Mouse (Mus musculus) T-helper 1 cell (primary cell): ENCODE results near the gene Cables2.
"Not testable (repeated sequence)": the region's sequence is repeated elsewhere in the genome, so short reads cannot be mapped to it uniquely, and the experiment has no call there.

Experiments used
- in situ Hi-C: fragments of 300-600 bp; cut with MboI, MseI; formaldehyde crosslinking; loops from one replicate; pipeline ENCODE4 v1.15.1; 2025; ENCODE audit warnings: high pct_unique_total_duplicates

Cables2 gene

GRCm38 (mm10) chr2:180279321-180279720 lies 6.0 kb upstream of the Cables2 start:
- in situ Hi-C loops, result loop anchor here (5.0 kb wide), 1 partner anchor 73 kb away; no protein-coding TSS in a partner anchor

GRCm38 (mm10) chr2:180277773-180278320 lies 4.6 kb upstream of the Cables2 start:
- in situ Hi-C loops, result loop anchor here (5.0 kb wide), 1 partner anchor 74 kb away; no protein-coding TSS in a partner anchor

- in situ Hi-C loops, result loop anchor here (5.0 kb wide), 1 partner anchor 75 kb away; no protein-coding TSS in a partner anchor
Measured at GRCm38 (mm10) chr2:180276851-180277259, 3.6 kb upstream of the Cables2 start.

GRCm38 (mm10) chr2:180276385-180276784 lies 3.1 kb upstream of the Cables2 start:
- in situ Hi-C loops, result loop anchor here (5.0 kb wide), 1 partner anchor 76 kb away; no protein-coding TSS in a partner anchor

- in situ Hi-C loops, result loop anchor here (5.0 kb wide), 1 partner anchor 76 kb away; no protein-coding TSS in a partner anchor
Measured at GRCm38 (mm10) chr2:180275836-180276235, 2.5 kb upstream of the Cables2 start.

DNA sequence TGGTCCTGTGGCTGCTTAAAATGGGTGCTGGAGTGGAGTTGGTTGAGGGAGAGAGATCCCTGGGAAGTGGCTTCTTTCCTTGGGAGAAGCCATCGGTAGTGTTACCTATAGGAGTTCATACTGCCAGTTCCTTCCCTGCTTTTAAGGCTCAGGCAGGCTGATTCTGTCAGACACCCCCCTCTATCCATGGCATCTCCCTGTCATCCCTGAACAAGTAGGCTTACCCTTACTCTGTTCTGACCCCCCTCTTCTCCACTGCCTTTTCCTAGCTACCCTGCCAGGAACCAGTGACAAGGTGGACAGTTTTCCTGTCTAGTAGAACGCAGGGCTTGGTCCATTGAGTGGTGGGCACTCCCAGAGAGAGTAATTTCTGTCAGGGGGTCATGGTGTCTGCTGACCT lies 1.2 kb upstream of the Cables2 start:
- in situ Hi-C loops, result no loop called here

DNA sequence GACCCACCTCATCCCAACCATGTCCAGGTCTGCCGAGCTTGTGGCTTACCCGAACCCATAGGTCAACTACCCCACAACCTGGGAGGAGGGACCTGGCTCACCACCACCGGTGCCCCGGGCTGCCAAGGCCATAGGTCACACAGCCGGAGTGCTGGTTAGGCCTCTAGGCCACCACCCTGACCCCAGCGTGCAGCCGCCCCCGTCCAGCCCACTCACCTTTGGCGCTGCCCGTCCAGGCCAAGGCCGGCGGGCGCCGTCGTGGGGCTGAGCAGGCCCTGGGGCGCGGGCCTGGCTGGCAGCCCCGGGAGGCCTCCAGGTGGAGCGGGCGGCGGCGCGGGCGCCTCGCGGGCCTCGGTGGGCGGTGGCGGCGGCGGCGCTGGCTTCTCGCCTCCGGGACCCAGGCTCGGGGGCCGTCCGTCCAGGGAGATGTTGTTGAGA lies 393 bp downstream of the Cables2 start:
- in situ Hi-C loops, result no loop called here

GRCm38 (mm10) chr2:180271804-180272395 lies 1.4 kb downstream of the Cables2 start:
- in situ Hi-C loops, result no loop called here

- in situ Hi-C loops, result no loop called here
Measured at GRCm38 (mm10) chr2:180270537-180271255, 2.6 kb downstream of the Cables2 start.

- in situ Hi-C loops, result loop anchor here (5.0 kb wide), 1 partner anchor 237 kb away; no protein-coding TSS in a partner anchor
Measured at GRCm38 (mm10) chr2:180269329-180269728, 4.0 kb downstream of the Cables2 start.

DNA sequence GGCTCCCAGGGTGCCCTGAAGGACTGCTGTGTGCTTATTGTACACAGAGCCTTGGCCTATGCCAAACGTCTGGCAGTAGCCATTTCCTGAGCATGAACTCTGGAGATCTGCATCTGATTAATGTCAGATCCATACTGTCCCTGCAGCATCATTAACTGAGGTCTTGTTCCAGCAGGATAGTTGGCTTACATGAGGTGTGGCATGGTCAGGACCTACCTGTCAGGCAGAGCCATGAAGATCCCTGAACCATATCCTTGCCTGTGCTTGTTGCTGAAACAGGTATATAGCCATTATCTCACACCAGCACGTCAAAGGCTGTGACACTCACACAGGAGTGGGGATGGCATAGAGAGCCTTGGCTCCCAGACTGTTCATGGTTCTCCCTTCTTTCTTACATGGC lies 5.3 kb downstream of the Cables2 start:
- in situ Hi-C loops, result loop anchor here (5.0 kb wide), 1 partner anchor 236 kb away; no protein-coding TSS in a partner anchor

GRCm38 (mm10) chr2:180262891-180263290 lies 10.4 kb downstream of the Cables2 start:
- in situ Hi-C loops, result no loop called here

- in situ Hi-C loops, result no loop called here
Measured at GRCm38 (mm10) chr2:180262441-180262840, 10.9 kb downstream of the Cables2 start.

GRCm38 (mm10) chr2:180261901-180262300 lies 11.4 kb downstream of the Cables2 start:
- in situ Hi-C loops, result no loop called here

DNA sequence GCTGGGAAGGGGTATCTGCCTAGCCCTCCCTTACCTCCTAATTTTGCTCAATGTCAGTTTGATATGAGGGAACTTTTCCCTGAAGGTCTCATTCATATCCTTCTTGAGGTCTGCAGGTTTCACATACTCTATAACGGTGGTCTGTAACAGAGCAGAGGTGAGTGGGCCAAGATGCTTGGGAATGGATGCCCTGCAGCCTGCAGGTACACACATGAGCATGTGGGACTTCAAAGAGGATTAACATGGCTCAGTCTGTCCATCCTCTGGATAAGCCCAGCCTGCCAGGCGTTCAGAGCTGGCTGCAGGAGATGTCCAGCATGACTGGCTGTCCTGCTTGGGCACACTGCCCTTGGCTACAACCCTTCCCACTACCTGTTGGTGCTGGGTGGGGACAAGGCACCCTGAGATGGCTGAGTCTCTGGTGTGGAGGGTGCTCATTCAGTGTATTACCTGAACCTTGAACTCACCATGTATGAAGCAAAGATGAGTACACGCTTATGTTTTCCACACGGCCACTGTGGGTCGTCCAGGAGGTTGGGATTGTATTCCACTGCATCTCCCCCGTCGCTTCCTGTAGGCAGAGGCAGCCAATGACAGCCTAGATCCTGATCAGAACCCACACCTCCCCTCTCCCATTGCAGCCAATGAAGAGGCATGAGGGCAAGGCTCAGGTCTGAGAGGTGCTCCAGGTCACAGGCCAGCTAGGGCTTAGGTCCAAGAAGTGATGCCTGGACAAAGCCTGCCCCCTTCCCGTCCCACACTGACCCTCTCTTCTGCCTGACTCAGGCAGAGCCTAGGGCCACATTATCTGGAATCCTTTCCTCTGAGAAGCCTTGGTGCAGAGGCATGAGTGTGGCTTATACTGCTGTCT lies 12.5 kb downstream of the Cables2 start:
- in situ Hi-C loops, result no loop called here

- in situ Hi-C loops, result not testable (repeated sequence)
Measured at GRCm38 (mm10) chr2:180259826-180260609, 13.3 kb downstream of the Cables2 start.

DNA sequence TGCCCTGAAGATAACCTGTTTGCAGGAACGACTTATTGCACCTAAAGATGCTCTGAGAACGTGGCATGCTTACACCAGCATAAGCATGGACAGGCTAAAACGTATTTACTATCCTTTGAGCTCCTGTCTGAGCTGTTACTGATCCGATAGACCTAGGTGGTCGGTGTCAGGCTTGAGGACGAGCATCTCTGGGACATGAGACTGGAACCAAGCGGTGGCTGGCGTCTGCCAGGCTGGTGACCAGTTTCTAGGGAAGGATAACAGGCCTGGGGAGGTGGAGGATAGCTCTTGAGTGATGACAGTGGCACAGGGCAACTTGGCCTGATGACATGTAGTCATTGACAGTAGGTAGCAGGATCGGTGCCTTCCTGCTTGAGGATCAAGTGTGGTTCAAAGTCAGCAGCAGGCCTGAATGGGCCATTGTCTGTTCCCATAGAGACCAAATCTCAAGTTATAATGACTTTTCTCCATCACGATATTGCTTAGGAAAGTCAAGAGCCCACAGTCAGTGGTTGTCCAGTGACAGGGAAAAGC lies 14.3 kb downstream of the Cables2 start:
- in situ Hi-C loops, result not testable (repeated sequence)

GRCm38 (mm10) chr2:180257963-180258865 lies 15.1 kb downstream of the Cables2 start:
- in situ Hi-C loops, result no loop called here

DNA sequence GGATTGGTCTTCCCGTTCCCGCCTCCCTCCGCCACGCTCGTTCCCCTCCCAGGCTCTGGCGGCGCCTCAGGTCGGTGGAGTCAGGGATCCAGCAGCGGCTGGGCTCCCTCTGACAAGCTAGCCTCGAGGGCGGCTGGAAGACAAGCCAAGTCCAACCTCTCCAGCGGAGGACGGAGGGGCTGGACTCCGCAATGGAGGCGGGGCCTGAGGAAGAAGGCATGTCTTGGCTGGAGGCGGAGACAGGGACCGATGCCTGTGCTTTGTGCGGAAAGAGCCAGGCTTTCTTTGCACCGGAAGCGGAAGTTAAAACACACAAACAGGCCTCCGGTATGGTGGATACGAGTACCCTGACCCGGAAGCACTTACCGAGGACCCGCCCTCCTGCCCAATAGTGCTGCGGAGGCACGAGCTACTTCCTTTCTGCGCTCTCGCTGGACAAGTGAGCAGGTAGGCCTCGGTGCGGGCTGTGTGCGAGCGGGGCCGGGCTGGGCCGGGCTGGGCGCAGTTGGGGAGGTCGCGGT lies 16.2 kb downstream of the Cables2 start, which contains the start of gene Rps21:
Gene Rps21 (plus strand): TSS at position 377 of the 521 bp plus-strand sequence.
- in situ Hi-C loops, result no loop called here
